Comparison of ENCODE assay signal across 45 mouse cellular contexts in genomic region chr2:3361067-3361466, GRCm38 (mm10). TPM values are rescaled to one million over a fixed set of nuclear protein-coding genes. Genes with fewer than 3 reads are reported as not detected.
"Had no signal": no experiment of that assay in that cellular context is flagged by ENCODE, and none has a peak within 500 bp of the region (broad histone marks: within the 10 kb centered on the region; RNA-seq: fewer than 3 reads in every experiment).

No protein-coding gene starts in this region.

- H3K4me2 ChIP-seq: limb, embryonic 12.5 days; limb, embryonic 13.5 days; limb, embryonic 15.5 days; liver, embryonic 11.5 days; liver, embryonic 12.5 days; liver, embryonic 13.5 days; liver, embryonic 15.5 days; lung, embryonic 14.5 days; lung, embryonic 15.5 days; midbrain, embryonic 11.5 days; midbrain, embryonic 12.5 days; midbrain, embryonic 13.5 days; midbrain, embryonic 15.5 days; neural tube, embryonic 12.5 days; neural tube, embryonic 13.5 days had no signal

- DNase-seq: left cerebral cortex, postnatal 4 days; liver; liver, embryonic 13.5 days; liver, postnatal 0 days; lung, adult 18-20 months; lung, adult 2 months; lung, embryonic 14.5 days; lung, postnatal 10 days; lung, postnatal 14 days; lung, postnatal 36 days; lung, postnatal 4 days; midbrain, embryonic 14.5 days had no signal

- H3K4me1 ChIP-seq: limb, embryonic 10.5 days; limb, embryonic 12.5 days; limb, embryonic 13.5 days; limb, embryonic 15.5 days; liver, embryonic 12.5 days; liver, embryonic 13.5 days; liver, embryonic 15.5 days; lung, embryonic 15.5 days; midbrain, embryonic 10.5 days; midbrain, embryonic 15.5 days; neural tube, embryonic 12.5 days; neural tube, embryonic 13.5 days had no signal

- H3K36me3 ChIP-seq: limb, embryonic 10.5 days; limb, embryonic 12.5 days; limb, embryonic 13.5 days; limb, embryonic 15.5 days; liver, embryonic 12.5 days; liver, embryonic 13.5 days; liver, embryonic 15.5 days; lung, embryonic 15.5 days; midbrain, embryonic 10.5 days; midbrain, embryonic 12.5 days; midbrain, embryonic 13.5 days; midbrain, embryonic 15.5 days; neural tube, embryonic 12.5 days; neural tube, embryonic 13.5 days had no signal

- H3K9ac ChIP-seq: limb, embryonic 12.5 days; limb, embryonic 13.5 days; limb, embryonic 15.5 days; liver, embryonic 12.5 days; liver, embryonic 13.5 days; liver, embryonic 14.5 days; liver, embryonic 15.5 days; liver, postnatal 0 days; lung, embryonic 14.5 days; lung, embryonic 15.5 days; midbrain, embryonic 12.5 days; midbrain, embryonic 13.5 days; midbrain, embryonic 15.5 days; neural tube, embryonic 12.5 days; neural tube, embryonic 13.5 days had no signal

- H3K9me3 ChIP-seq: limb, embryonic 10.5 days; limb, embryonic 12.5 days; limb, embryonic 13.5 days; limb, embryonic 15.5 days; liver, embryonic 12.5 days; liver, embryonic 13.5 days; liver, embryonic 15.5 days; lung, embryonic 15.5 days; megakaryocyte, embryonic 14.5 days; midbrain, embryonic 10.5 days; midbrain, embryonic 12.5 days; midbrain, embryonic 13.5 days; midbrain, embryonic 15.5 days; neural tube, embryonic 12.5 days; neural tube, embryonic 13.5 days had no signal

- H3K27me3 ChIP-seq: limb, embryonic 12.5 days; limb, embryonic 13.5 days; limb, embryonic 15.5 days; liver, embryonic 12.5 days; liver, embryonic 13.5 days; liver, embryonic 15.5 days; lung, embryonic 15.5 days; megakaryocyte, embryonic 14.5 days; midbrain, embryonic 12.5 days; midbrain, embryonic 15.5 days; neural tube, embryonic 12.5 days; neural tube, embryonic 13.5 days had no signal

- H3K4me3 ChIP-seq: limb, embryonic 10.5 days; limb, embryonic 12.5 days; limb, embryonic 13.5 days; limb, embryonic 15.5 days; liver, embryonic 12.5 days; liver, embryonic 13.5 days; liver, embryonic 15.5 days; lung, embryonic 15.5 days; megakaryocyte, embryonic 14.5 days; midbrain, embryonic 10.5 days; midbrain, embryonic 12.5 days; midbrain, embryonic 13.5 days; midbrain, embryonic 15.5 days; myocyte; neural tube, embryonic 12.5 days; neural tube, embryonic 13.5 days had no signal

- H3K27ac ChIP-seq: limb, embryonic 10.5 days; limb, embryonic 12.5 days; limb, embryonic 13.5 days; limb, embryonic 15.5 days; liver, embryonic 12.5 days; liver, embryonic 13.5 days; liver, embryonic 14.5 days; liver, embryonic 15.5 days; lung, embryonic 15.5 days; macrophage; midbrain, embryonic 10.5 days; midbrain, embryonic 12.5 days; midbrain, embryonic 13.5 days; midbrain, embryonic 15.5 days; neural tube, embryonic 12.5 days; neural tube, embryonic 13.5 days had no signal

- ATAC-seq: liver, embryonic 12.5 days; liver, postnatal 0 days; lung, postnatal 0 days; midbrain, embryonic 13.5 days; midbrain, embryonic 15.5 days; midbrain, embryonic 16.5 days had no signal

RNA-seq across cellular contexts. Expression of gene Acbd7, which starts 25.1 kb away (rescaled TPM):
- total RNA-seq: liver, adult 2 months; megakaryocyte progenitor cell, adult 5-6 weeks; megakaryocyte, adult 5-6 weeks; megakaryocyte-erythroid progenitor cell, adult 5-6 weeks; monocyte, adult 5-6 weeks had no signal
- polyA plus RNA-seq: limb, embryonic 10.5 days; limb, embryonic 11.5 days; limb, embryonic 12.5 days; liver, adult 2 months; lung, adult 2 months; macrophage; midbrain, embryonic 12.5 days; neural tube, embryonic 11.5 days had no signal

RNA-seq across cellular contexts. Expression of gene Olah, which starts 35.9 kb away (rescaled TPM):
- total RNA-seq: left cerebral cortex, postnatal 14 days; left cerebral cortex, postnatal 36 days; liver, adult 2 months; megakaryocyte progenitor cell, adult 5-6 weeks; megakaryocyte, adult 5-6 weeks; megakaryocyte-erythroid progenitor cell, adult 5-6 weeks; midbrain, postnatal 0 days; monocyte, adult 5-6 weeks had no signal
- polyA plus RNA-seq: limb, embryonic 10.5 days; limb, embryonic 11.5 days; limb, embryonic 12.5 days; liver, adult 2 months; liver, embryonic 11.5 days; liver, embryonic 12.5 days; liver, embryonic 13.5 days; liver, embryonic 14.5 days; liver, embryonic 15.5 days; liver, embryonic 16.5 days; liver, postnatal 0 days; lung, adult 2 months; lung, embryonic 14.5 days; lung, embryonic 15.5 days; lung, embryonic 16.5 days; lung, postnatal 0 days; macrophage; midbrain, embryonic 10.5 days; midbrain, embryonic 11.5 days; midbrain, embryonic 12.5 days; midbrain, embryonic 13.5 days; midbrain, embryonic 14.5 days; midbrain, embryonic 15.5 days; myocyte; neural tube, embryonic 11.5 days; neural tube, embryonic 12.5 days; neural tube, embryonic 13.5 days had no signal
